Mouse (Mus musculus) megakaryocyte-erythroid progenitor cell, adult 5-6 weeks (primary cell): ENCODE data around the gene Cadm4. TPM values are rescaled to one million over a fixed set of nuclear protein-coding genes. Genes with fewer than 3 reads are reported as not detected.
"Not testable (repeated sequence)": the region's sequence is repeated elsewhere in the genome, so short reads cannot be mapped to it uniquely, and the experiment has no call there.

Experiments used
- ATAC-seq: replicated peaks from 2 replicates; pipeline ENCODE4 v1.8.0; 2016; ENCODE audit warnings: mild to moderate bottlenecking, inconsistent platforms; ENCODE audit not compliant: severe bottlenecking, poor library complexity, low FRiP score, low TSS enrichment
- total RNA-seq, 2 experiments: library from RNA; stranded (forward) in 1 of 2; stranded (reverse) in 1 of 2; fragments of 200-1000, 215-1000 nt in 1 of 2; fragments of >200 nt in 1 of 2; fragmentation: Nextera tagmentation in 1 of 2; gene quantifications; 2 replicates each; pipeline ENCODE4 v1.2.3; 2014 to 2017

The Cadm4 gene
- total RNA-seq, 2 experiments from 2014 or later: not detected

GRCm38 (mm10) chr7:24486654-24487130 is 4.9 kb downstream of the Cadm4 start:
- no peak for ATAC-seq

GRCm38 (mm10) chr7:24487403-24487802 is 5.6 kb downstream of the Cadm4 start:
- no peak for ATAC-seq

GRCm38 (mm10) chr7:24488303-24488702 is 6.5 kb downstream of the Cadm4 start:
- ATAC-seq: no peak

- ATAC-seq: 0 out of 2 replicates have a peak, but pooled peaks have one; percentile 45
Measured at GRCm38 (mm10) chr7:24499856-24500577, 18.2 kb downstream of the Cadm4 start.

GRCm38 (mm10) chr7:24500929-24501328 is 19.1 kb downstream of the Cadm4 start:
- 0 out of 2 replicates have a peak, but pooled peaks have one; percentile 34 for ATAC-seq

GRCm38 (mm10) chr7:24501492-24501891 is 19.7 kb downstream of the Cadm4 start:
- ATAC-seq: no peak

GRCm38 (mm10) chr7:24504004-24504403 is 22.2 kb downstream of the Cadm4 start:
- no peak for ATAC-seq

- ATAC-seq: no peak
Measured at GRCm38 (mm10) chr7:24504868-24505267, 23.0 kb downstream of the Cadm4 start.

GRCm38 (mm10) chr7:24505447-24506064 is 23.7 kb downstream of the Cadm4 start:
- ATAC-seq: no peak

GRCm38 (mm10) chr7:24506065-24506459 is 24.2 kb downstream of the Cadm4 start:
- no peak for ATAC-seq

GRCm38 (mm10) chr7:24506476-24506837 is 24.6 kb downstream of the Cadm4 start:
- no peak for ATAC-seq

GRCm38 (mm10) chr7:24506838-24507725 is 25.3 kb downstream of the Cadm4 start, which contains the start of gene Zfp428:
Zfp428 (plus strand) TSS chr7:24507006.
- peak; percentile 51 for ATAC-seq

- ATAC-seq: no peak
Measured at GRCm38 (mm10) chr7:24507726-24508114, 25.9 kb downstream of the Cadm4 start.

GRCm38 (mm10) chr7:24512355-24512754 is 30.5 kb downstream of the Cadm4 start, which contains the start of gene AC161166.1:
AC161166.1 (minus strand) TSS chr7:24512455.
- ATAC-seq: no peak

GRCm38 (mm10) chr7:24516319-24516718 is 34.5 kb downstream of the Cadm4 start:
- peak; percentile 56 for ATAC-seq

- ATAC-seq: no peak
Measured at GRCm38 (mm10) chr7:24517077-24517476, 35.3 kb downstream of the Cadm4 start.

- no peak for ATAC-seq
Measured at GRCm38 (mm10) chr7:24517654-24518053, 35.8 kb downstream of the Cadm4 start.

- no peak for ATAC-seq
Measured at GRCm38 (mm10) chr7:24519130-24519529, 37.3 kb downstream of the Cadm4 start.

GRCm38 (mm10) chr7:24520054-24520453 is 38.2 kb downstream of the Cadm4 start:
- not testable (repeated sequence) for ATAC-seq

- ATAC-seq: no peak
Measured at GRCm38 (mm10) chr7:24522805-24523204, 41.0 kb downstream of the Cadm4 start.
